Mouse (Mus musculus): ENCODE measurements at regions not wholly inside any gene's neighbourhood (a gene's known extent, or its start where the extent isn't known, plus 50 kb on each side); places are given as distances from the start of the nearest gene placed in this dataset.

GRCm38 (mm10) chr9:41412174-41412757, 250.8 kb upstream of the Ubash3b start:
- Histone ChIP-seq H3K9ac (replicated peaks) (no peak overlapping the region), H3K4me3 (ENCODE audit: low read depth, low read length) (no peak overlapping the region), H3K27me3 (ENCODE audit: insufficient read depth, low read length) (no peaks in the 10 kb centered on the region), H3K36me3 (replicated peaks; ENCODE audit: insufficient read depth, low read length) (no peaks in the 10 kb centered on the region), H3K4me2 (ENCODE audit: low read depth, low read length) (no peak overlapping the region), H3K9me3 (ENCODE audit: low read length) (no peaks in the 10 kb centered on the region), H3K4me1 (ENCODE audit: insufficient read depth) (no peaks in the 10 kb centered on the region), H3K27ac (ENCODE audit: low read depth) (no peak overlapping the region)
- no peak for DNase-seq
- WGBS (ENCODE audit: insufficient replicate concordance): 45% methylated on average over 5 of the region's 5 CpGs
- no peak for ATAC-seq
- TF ChIP-seq CTCF (IDR thresholded peaks at IDR 0.05; ENCODE audit: low read depth) (no peak), EP300 (IDR thresholded peaks at IDR 0.05; ENCODE audit: low read depth) (no peak)

- ATAC-seq (no peak), DNase-seq (no peak)
- Histone ChIP-seq H3K4me3 (ENCODE audit: low read depth, low read length) (no peak overlapping the region), H3K4me1 (ENCODE audit: insufficient read depth) (no peaks in the 10 kb centered on the region), H3K27ac (ENCODE audit: low read depth) (no peak overlapping the region), H3K9ac (replicated peaks) (no peak overlapping the region), H3K4me2 (ENCODE audit: low read depth, low read length) (no peak overlapping the region), H3K36me3 (replicated peaks; ENCODE audit: insufficient read depth, low read length) (no peaks in the 10 kb centered on the region), H3K9me3 (ENCODE audit: low read length) (no peaks in the 10 kb centered on the region), H3K27me3 (ENCODE audit: insufficient read depth, low read length) (no peaks in the 10 kb centered on the region)
- WGBS (ENCODE audit: insufficient replicate concordance): 33% methylated on average over 2 of the region's 2 CpGs
- TF ChIP-seq CTCF (IDR thresholded peaks at IDR 0.05; ENCODE audit: low read depth): no peak
- no peak for TF ChIP-seq EP300 (IDR thresholded peaks at IDR 0.05; ENCODE audit: low read depth)
Measured at GRCm38 (mm10) chr9:41408301-41408700, 246.8 kb upstream of the Ubash3b start.

GRCm38 (mm10) chr9:41407078-41407477, 245.6 kb upstream of the Ubash3b start:
- no peak for TF ChIP-seq CTCF (IDR thresholded peaks at IDR 0.05; ENCODE audit: low read depth)
- no peak for TF ChIP-seq EP300 (IDR thresholded peaks at IDR 0.05; ENCODE audit: low read depth)
- Histone ChIP-seq H3K4me1 (ENCODE audit: insufficient read depth) (no peaks in the 10 kb centered on the region), H3K4me3 (ENCODE audit: low read depth, low read length) (no peak overlapping the region), H3K27ac (ENCODE audit: low read depth) (no peak overlapping the region), H3K9me3 (ENCODE audit: low read length) (no peaks in the 10 kb centered on the region), H3K4me2 (ENCODE audit: low read depth, low read length) (no peak overlapping the region), H3K36me3 (replicated peaks; ENCODE audit: insufficient read depth, low read length) (no peaks in the 10 kb centered on the region), H3K9ac (replicated peaks) (no peak overlapping the region), H3K27me3 (ENCODE audit: insufficient read depth, low read length) (no peaks in the 10 kb centered on the region)
- WGBS (ENCODE audit: insufficient replicate concordance): 59% methylated on average over 2 of the region's 2 CpGs
- no peak for ATAC-seq
- DNase-seq: no peak

GRCm38 (mm10) chr9:41402942-41403341, 241.4 kb upstream of the Ubash3b start:
- WGBS (ENCODE audit: insufficient replicate concordance): 78% methylated on average over 3 of the region's 3 CpGs
- DNase-seq (no peak), ATAC-seq (no peak)
- H3K4me3 ChIP-seq (ENCODE audit: low read depth, low read length): no peak overlapping the region
- H3K27ac ChIP-seq (ENCODE audit: low read depth): no peak overlapping the region
- no peaks in the 10 kb centered on the region for H3K9me3 ChIP-seq (ENCODE audit: low read length)
- no peak for TF ChIP-seq EP300 (IDR thresholded peaks at IDR 0.05; ENCODE audit: low read depth)
- no peak for TF ChIP-seq CTCF (IDR thresholded peaks at IDR 0.05; ENCODE audit: low read depth)
- H3K4me2 ChIP-seq (ENCODE audit: low read depth, low read length): no peak overlapping the region
- no peak overlapping the region for H3K9ac ChIP-seq (replicated peaks)
- H3K27me3 ChIP-seq (ENCODE audit: insufficient read depth, low read length): no peaks in the 10 kb centered on the region
- no peaks in the 10 kb centered on the region for H3K4me1 ChIP-seq (ENCODE audit: insufficient read depth)
- no peaks in the 10 kb centered on the region for H3K36me3 ChIP-seq (replicated peaks; ENCODE audit: insufficient read depth, low read length)

- Histone ChIP-seq H3K27ac (ENCODE audit: low read depth) (no peak overlapping the region), H3K27me3 (ENCODE audit: insufficient read depth, low read length) (no peaks in the 10 kb centered on the region), H3K9me3 (ENCODE audit: low read length) (no peaks in the 10 kb centered on the region), H3K4me3 (ENCODE audit: low read depth, low read length) (no peak overlapping the region), H3K9ac (replicated peaks) (no peak overlapping the region), H3K4me2 (ENCODE audit: low read depth, low read length) (no peak overlapping the region), H3K36me3 (replicated peaks; ENCODE audit: insufficient read depth, low read length) (no peaks in the 10 kb centered on the region), H3K4me1 (ENCODE audit: insufficient read depth) (no peaks in the 10 kb centered on the region)
- DNase-seq (no peak), ATAC-seq (no peak)
- no peak for TF ChIP-seq CTCF (IDR thresholded peaks at IDR 0.05; ENCODE audit: low read depth)
- TF ChIP-seq EP300 (IDR thresholded peaks at IDR 0.05; ENCODE audit: low read depth): no peak
- WGBS (ENCODE audit: insufficient replicate concordance): 57% methylated on average over 6 of the region's 6 CpGs
Measured at GRCm38 (mm10) chr9:41400950-41401349, 239.5 kb upstream of the Ubash3b start.

GRCm38 (mm10) chr9:41395471-41395870, 234.0 kb upstream of the Ubash3b start:
- 53% methylated on average over 4 of the region's 4 CpGs for WGBS (ENCODE audit: insufficient replicate concordance)
- no peak for DNase-seq
- no peaks in the 10 kb centered on the region for H3K4me1 ChIP-seq (ENCODE audit: insufficient read depth)
- no peaks in the 10 kb centered on the region for H3K27me3 ChIP-seq (ENCODE audit: insufficient read depth, low read length)
- no peak overlapping the region for H3K9ac ChIP-seq (replicated peaks)
- H3K27ac ChIP-seq (ENCODE audit: low read depth): no peak overlapping the region
- no peak for TF ChIP-seq CTCF (IDR thresholded peaks at IDR 0.05; ENCODE audit: low read depth)
- TF ChIP-seq EP300 (IDR thresholded peaks at IDR 0.05; ENCODE audit: low read depth): no peak
- H3K4me2 ChIP-seq (ENCODE audit: low read depth, low read length): no peak overlapping the region
- no peaks in the 10 kb centered on the region for H3K36me3 ChIP-seq (replicated peaks; ENCODE audit: insufficient read depth, low read length)
- no peak overlapping the region for H3K4me3 ChIP-seq (ENCODE audit: low read depth, low read length)
- H3K9me3 ChIP-seq (ENCODE audit: low read length): no peaks in the 10 kb centered on the region
- no peak for ATAC-seq
